Mouse (Mus musculus) G1E (cell line): Measurements from ENCODE around the gene Nomo1. TPM values are rescaled to one million over a fixed set of nuclear protein-coding genes. Genes with fewer than 3 reads are reported as not detected.

Experiments
- ATAC-seq: 2 replicates; pipeline ENCODE4 v1.8.0; 2016; ENCODE audit warnings: mild to moderate bottlenecking; ENCODE audit not compliant: insufficient number of reproducible peaks, poor library complexity, low FRiP score, severe bottlenecking; ENCODE audit errors: extremely low read depth
- DNase-seq: peaks from one replicate; pipeline ENCODE4 v3.0.0; 2012; ENCODE audit warnings: low spot score
- H3K27me3 ChIP-seq: 2 replicates; pipeline ENCODE4 v1.6.1; 2012; ENCODE audit warnings: mild to moderate bottlenecking, low read length, inconsistent platforms; ENCODE audit not compliant: insufficient read depth
- H3K36me3 ChIP-seq: replicated peaks from 2 replicates; pipeline ENCODE3; 2012; ENCODE audit warnings: mild to moderate bottlenecking, inconsistent platforms
- H3K4me1 ChIP-seq: 2 replicates; pipeline ENCODE4 v1.6.1; 2012; ENCODE audit warnings: low read depth, low read length, inconsistent platforms, mixed read lengths; ENCODE audit not compliant: insufficient read depth
- H3K4me3 ChIP-seq: 2 replicates; pipeline ENCODE4 v1.5.1; 2012; ENCODE audit warnings: low read depth, mild to moderate bottlenecking, inconsistent platforms, low read length, moderate library complexity, mixed read lengths
- H3K9me3 ChIP-seq: replicated peaks from 2 replicates; pipeline ENCODE4 v1.6.1; 2012; ENCODE audit warnings: inconsistent platforms
- CTCF ChIP-seq: IDR thresholded peaks from 2 replicates; pipeline ENCODE4 v1.5.1; 2012; ENCODE audit warnings: low read depth, low read length, inconsistent platforms, mixed read lengths
- GATA1 ChIP-seq: IDR thresholded peaks from 2 replicates; pipeline ENCODE4 v1.6.1; 2012; ENCODE audit warnings: borderline replicate concordance, low read length, inconsistent platforms, mixed read lengths
- GATA2 ChIP-seq: IDR thresholded peaks from 2 replicates; pipeline ENCODE4 v1.6.1; 2012; ENCODE audit warnings: low read depth, low read length, inconsistent platforms, borderline replicate concordance
- POLR2AphosphoS5 ChIP-seq: IDR thresholded peaks from 2 replicates; pipeline ENCODE4 v1.6.1; 2012; ENCODE audit warnings: low read depth, low read length, inconsistent platforms; ENCODE audit not compliant: insufficient replicate concordance
- TAL1 ChIP-seq: conservative IDR thresholded peaks from 2 replicates; pipeline ENCODE4 v1.6.1; 2012; ENCODE audit warnings: low read depth, low read length, inconsistent platforms, mixed read lengths
- polyA plus RNA-seq: library from polyadenylated mRNA; stranded (reverse); fragments of >175 nt; gene quantifications from 2 replicates; pipeline ENCODE4 v1.2.3, GENCODE M21; 2012
- total RNA-seq, 2 experiments: library from RNA; stranded (forward) in 1 of 2; stranded (reverse) in 1 of 2; fragments of 200-1000 nt in 1 of 2; fragments of >200 nt in 1 of 2; fragmentation: Nextera tagmentation in 1 of 2; gene quantifications; 2 replicates each; pipeline ENCODE4 v1.2.3; 2014 to 2017

The Nomo1 gene
- total and polyA plus RNA-seq, 3 experiments, result 26.4 to 52.7 (median 47.2) TPM

- peaks cover 2% of the 10 kb centered on the region for H3K4me1 ChIP-seq
- peaks cover 98% of the 10 kb centered on the region for H3K36me3 ChIP-seq
- TF ChIP-seq GATA2, result no peak
- no peak for TF ChIP-seq TAL1
- TF ChIP-seq GATA1, result no peak
- DNase-seq (no peak), ATAC-seq (no peak)
- no peaks in the 10 kb centered on the region for H3K27me3 ChIP-seq
- no peaks in the 10 kb centered on the region for H3K9me3 ChIP-seq
- H3K4me3 ChIP-seq, result no peak overlapping the region
These were observed 44.2 kb downstream of the Nomo1 start for GRCm38 (mm10) chr7:46077675-46078074.

GRCm38 (mm10) chr7:46084024-46084423, 50.5 kb downstream of the Nomo1 start:
- peaks cover 7% of the 10 kb centered on the region for H3K4me1 ChIP-seq
- ATAC-seq (no peak), DNase-seq (no peak)
- H3K27me3 ChIP-seq, result 0 out of 2 replicates have a peak, but pooled peaks cover 2% of the 10 kb centered on the region
- H3K9me3 ChIP-seq, result no peaks in the 10 kb centered on the region
- TF ChIP-seq POLR2AphosphoS5 (no peak), TAL1 (no peak), GATA1 (no peak), CTCF (no peak), GATA2 (no peak)
- no peak overlapping the region for H3K4me3 ChIP-seq
- peaks cover 64% of the 10 kb centered on the region for H3K36me3 ChIP-seq

GRCm38 (mm10) chr7:46084839-46085513, 51.5 kb downstream of the Nomo1 start:
- peaks cover 54% of the 10 kb centered on the region for H3K36me3 ChIP-seq
- DNase-seq, result no peak
- no peak for ATAC-seq

GRCm38 (mm10) chr7:46086378-46086777, 52.9 kb downstream of the Nomo1 start:
- H3K4me3 ChIP-seq, result no peak overlapping the region
- no peak for DNase-seq
- no peak for ATAC-seq
- TF ChIP-seq GATA1 (no peak), TAL1 (no peak), CTCF (no peak), POLR2AphosphoS5 (no peak), GATA2 (no peak)
- no peaks in the 10 kb centered on the region for H3K9me3 ChIP-seq
- peaks cover 11% of the 10 kb centered on the region for H3K27me3 ChIP-seq
- H3K36me3 ChIP-seq, result peaks cover 40% of the 10 kb centered on the region
- H3K4me1 ChIP-seq, result peaks cover 7% of the 10 kb centered on the region

More at GRCm38 (mm10) chr7:46084839-46085513, 51.5 kb downstream of the Nomo1 start:
- Histone ChIP-seq H3K27me3 (0 out of 2 replicates have a peak, but pooled peaks cover 2% of the 10 kb centered on the region), H3K4me1 (peaks cover 7% of the 10 kb centered on the region), H3K9me3 (no peaks in the 10 kb centered on the region), H3K4me3 (no peak overlapping the region)
- no peak for TF ChIP-seq TAL1
- no peak for TF ChIP-seq CTCF
- TF ChIP-seq GATA2, result no peak
- TF ChIP-seq POLR2AphosphoS5, result no peak
- TF ChIP-seq GATA1, result no peak

GRCm38 (mm10) chr7:46088241-46088640, 54.7 kb downstream of the Nomo1 start:
- Histone ChIP-seq H3K4me3 (no peak overlapping the region), H3K9me3 (no peaks in the 10 kb centered on the region), H3K36me3 (peaks cover 22% of the 10 kb centered on the region), H3K27me3 (peaks cover 24% of the 10 kb centered on the region), H3K4me1 (peaks cover 7% of the 10 kb centered on the region)
- no peak for DNase-seq
- ATAC-seq, result no peak
- TF ChIP-seq GATA1, result no peak
- no peak for TF ChIP-seq CTCF
- TF ChIP-seq POLR2AphosphoS5, result no peak

- Histone ChIP-seq H3K9me3 (no peaks in the 10 kb centered on the region), H3K4me1 (no peaks in the 10 kb centered on the region), H3K27me3 (peaks cover 37% of the 10 kb centered on the region), H3K4me3 (no peak overlapping the region), H3K36me3 (no peaks in the 10 kb centered on the region)
- no peak for DNase-seq
- no peak for ATAC-seq
- TF ChIP-seq GATA2, result no peak
- no peak for TF ChIP-seq TAL1
- TF ChIP-seq CTCF, result no peak
- TF ChIP-seq POLR2AphosphoS5, result no peak
- TF ChIP-seq GATA1, result no peak
These were observed 59.3 kb downstream of the Nomo1 start for GRCm38 (mm10) chr7:46092803-46093202.
